Mouse (Mus musculus) testis, adult 2 months (tissue): ENCODE data around the gene Fbxl16. TPM values are rescaled to one million over a fixed set of nuclear protein-coding genes. Genes with fewer than 3 reads are reported as not detected.

Experiments
- H3K27ac ChIP-seq: fragments of 200-500 bp; 2 replicates; pipeline ENCODE4 v1.5.1; 2012; ENCODE audit warnings: low read depth, low read length; ENCODE audit not compliant: control insufficient read depth, insufficient read depth
- H3K27me3 ChIP-seq: fragments of 200-500 bp; 2 replicates; pipeline ENCODE4 v1.6.1; 2012; ENCODE audit warnings: mild to moderate bottlenecking, low read length, moderate library complexity; ENCODE audit not compliant: control insufficient read depth, insufficient read depth
- H3K36me3 ChIP-seq: fragments of 200-500 bp; 2 replicates; pipeline ENCODE4 v1.6.1; 2012; ENCODE audit warnings: mild to moderate bottlenecking, low read length; ENCODE audit not compliant: control insufficient read depth, insufficient read depth
- H3K4me1 ChIP-seq: fragments of 200-500 bp; 2 replicates; pipeline ENCODE4 v1.6.1; 2012; ENCODE audit warnings: low read length; ENCODE audit not compliant: control insufficient read depth, insufficient read depth
- H3K4me3 ChIP-seq: fragments of 200-500 bp; 2 replicates; pipeline ENCODE4 v1.5.1; 2012; ENCODE audit warnings: low read depth, mild to moderate bottlenecking, low read length, moderate library complexity, mixed read lengths; ENCODE audit not compliant: control insufficient read depth
- CTCF ChIP-seq: fragments of 200-500 bp; IDR thresholded peaks from 2 replicates; pipeline ENCODE4 v1.5.1; 2012; ENCODE audit warnings: low read depth, mild to moderate bottlenecking, inconsistent platforms, low read length, moderate library complexity; ENCODE audit not compliant: control insufficient read depth, insufficient read depth, insufficient replicate concordance
- POLR2A ChIP-seq: fragments of 200-500 bp; IDR thresholded peaks from 2 replicates; pipeline ENCODE4 v1.6.1; 2012; ENCODE audit warnings: low read depth, mild to moderate bottlenecking, inconsistent platforms, low read length, moderate library complexity; ENCODE audit not compliant: control insufficient read depth
- polyA plus RNA-seq: library from polyadenylated mRNA; depleted of rRNA; stranded (reverse); fragments of >200 nt; gene quantifications from 2 replicates; pipeline ENCODE4 v1.2.3, GENCODE M21; 2012; rRNA removed

Gene Fbxl16
- polyA plus RNA-seq = 6.2 and 7.1 TPM in 2 replicates

GRCm38 (mm10) chr17:25808789-25809605 lies at the start of gene Fbxl16:
TSS of gene Fbxl16 (plus strand) at chr17:25809085.
- TF ChIP-seq POLR2A (no peak), CTCF (no peak)
- Histone ChIP-seq H3K27me3 (no peaks in the 10 kb centered on the region), H3K36me3 (no peaks in the 10 kb centered on the region), H3K4me1 (peaks cover 13% of the 10 kb centered on the region), H3K27ac (no peak within 1 kb of the TSS), H3K4me3 (peak within 1 kb of the TSS; percentile 52)

GRCm38 (mm10) chr17:25760148-25760547 lies 48.7 kb upstream of the Fbxl16 start:
- Histone ChIP-seq H3K4me1 (peaks cover 3% of the 10 kb centered on the region; the same call in 1 of the 2 replicates), H3K36me3 (no peaks in the 10 kb centered on the region), H3K4me3 (peak overlapping the region; percentile 41), H3K27me3 (no peaks in the 10 kb centered on the region), H3K27ac (no peak overlapping the region)
- TF ChIP-seq CTCF = no peak
- TF ChIP-seq POLR2A = no peak

GRCm38 (mm10) chr17:25761561-25761970 lies 47.3 kb upstream of the Fbxl16 start:
- no peaks in the 10 kb centered on the region for H3K27me3 ChIP-seq
- H3K36me3 ChIP-seq = no peaks in the 10 kb centered on the region
- TF ChIP-seq POLR2A = no peak
- no peak for TF ChIP-seq CTCF
- H3K4me1 ChIP-seq = peaks cover 3% of the 10 kb centered on the region; the same call in 1 of the 2 replicates
- H3K27ac ChIP-seq = 0 out of 2 replicates have a peak overlapping the region, but pooled peaks have one; percentile 5
- peak overlapping the region; percentile 17 for H3K4me3 ChIP-seq

- H3K27me3 ChIP-seq = no peaks in the 10 kb centered on the region
- H3K36me3 ChIP-seq = no peaks in the 10 kb centered on the region
- H3K27ac ChIP-seq = no peak overlapping the region
- TF ChIP-seq POLR2A (no peak), CTCF (no peak)
- peaks cover 3% of the 10 kb centered on the region; the same call in 1 of the 2 replicates for H3K4me1 ChIP-seq
- peak overlapping the region; percentile 10; the same call in 1 of the 2 replicates for H3K4me3 ChIP-seq
Observed at GRCm38 (mm10) chr17:25762591-25762990, 46.3 kb upstream of the Fbxl16 start.

GRCm38 (mm10) chr17:25765886-25766285 lies 43.0 kb upstream of the Fbxl16 start:
- Histone ChIP-seq H3K36me3 (no peaks in the 10 kb centered on the region), H3K27ac (no peak overlapping the region), H3K4me3 (no peak overlapping the region), H3K27me3 (no peaks in the 10 kb centered on the region), H3K4me1 (peaks cover 3% of the 10 kb centered on the region; the same call in 1 of the 2 replicates)
- no peak for TF ChIP-seq POLR2A
- no peak for TF ChIP-seq CTCF

GRCm38 (mm10) chr17:25769331-25769730 lies 39.6 kb upstream of the Fbxl16 start:
- Histone ChIP-seq H3K4me3 (no peak overlapping the region), H3K4me1 (peaks cover 3% of the 10 kb centered on the region), H3K27me3 (no peaks in the 10 kb centered on the region), H3K27ac (no peak overlapping the region), H3K36me3 (no peaks in the 10 kb centered on the region)
- no peak for TF ChIP-seq CTCF
- no peak for TF ChIP-seq POLR2A

GRCm38 (mm10) chr17:25773549-25774120 lies 35.2 kb upstream of the Fbxl16 start, which contains the start of gene Narfl:
TSS of gene Narfl (plus strand) at chr17:25773776.
- peak within 1 kb of the TSS; percentile 92 for H3K4me3 ChIP-seq
- H3K4me1 ChIP-seq = peaks cover 5% of the 10 kb centered on the region
- H3K36me3 ChIP-seq = peaks cover 2% of the 10 kb centered on the region; the same call in 1 of the 2 replicates
- TF ChIP-seq CTCF = peak; percentile 95; the same call in 1 of the 2 replicates
- peak; percentile 62; the same call in 1 of the 2 replicates for TF ChIP-seq POLR2A
- no peaks in the 10 kb centered on the region for H3K27me3 ChIP-seq
- H3K27ac ChIP-seq = no peak within 1 kb of the TSS
